Mouse (Mus musculus): ENCODE measurements around the gene Syt15.
"Not testable (repeated sequence)": the region's sequence is repeated elsewhere in the genome, so short reads cannot be mapped to it uniquely, and the experiment has no call there.

Syt15 gene

GRCm38 (mm10) chr14:34227981-34228380 lies 8.6 kb downstream of the Syt15 start:
- DNase-seq (ENCODE audit: extremely low read depth, low read depth): no peak

DNA sequence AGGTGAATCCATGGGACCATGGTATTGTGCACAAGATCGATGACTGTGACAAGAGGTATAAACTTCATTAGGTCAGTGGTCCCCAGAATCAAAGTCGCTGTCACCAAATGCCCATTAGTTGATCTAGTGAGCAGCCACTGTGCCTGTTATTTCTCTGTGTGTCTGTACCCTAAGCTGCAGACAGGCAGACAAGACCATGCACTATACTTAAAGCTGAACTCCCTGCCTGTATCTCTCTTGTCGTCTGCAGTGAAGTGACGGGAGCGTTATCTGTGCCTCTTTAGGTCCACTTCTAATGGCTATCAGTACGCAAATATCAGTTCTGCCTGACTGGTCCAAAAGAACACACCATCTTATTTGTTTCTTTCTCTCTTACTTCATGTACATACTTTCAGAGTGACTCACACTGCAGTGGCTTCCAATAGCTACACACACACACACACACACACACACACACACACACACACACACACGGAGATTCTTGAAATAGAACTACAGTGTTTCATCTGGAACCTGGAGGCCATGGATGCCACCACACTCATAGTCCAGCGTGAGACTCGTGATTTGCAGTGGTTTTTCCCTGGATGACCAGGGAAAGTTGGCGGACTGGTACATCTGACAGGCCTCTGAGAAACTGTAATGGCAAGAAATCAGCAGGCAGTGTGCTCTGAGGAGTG lies 9.6 kb downstream of the Syt15 start:
- no peak for DNase-seq (ENCODE audit: extremely low read depth, low read depth)

GRCm38 (mm10) chr14:34232340-34232739 lies 12.9 kb downstream of the Syt15 start:
- no peak for DNase-seq (ENCODE audit: extremely low read depth, low read depth)

DNA sequence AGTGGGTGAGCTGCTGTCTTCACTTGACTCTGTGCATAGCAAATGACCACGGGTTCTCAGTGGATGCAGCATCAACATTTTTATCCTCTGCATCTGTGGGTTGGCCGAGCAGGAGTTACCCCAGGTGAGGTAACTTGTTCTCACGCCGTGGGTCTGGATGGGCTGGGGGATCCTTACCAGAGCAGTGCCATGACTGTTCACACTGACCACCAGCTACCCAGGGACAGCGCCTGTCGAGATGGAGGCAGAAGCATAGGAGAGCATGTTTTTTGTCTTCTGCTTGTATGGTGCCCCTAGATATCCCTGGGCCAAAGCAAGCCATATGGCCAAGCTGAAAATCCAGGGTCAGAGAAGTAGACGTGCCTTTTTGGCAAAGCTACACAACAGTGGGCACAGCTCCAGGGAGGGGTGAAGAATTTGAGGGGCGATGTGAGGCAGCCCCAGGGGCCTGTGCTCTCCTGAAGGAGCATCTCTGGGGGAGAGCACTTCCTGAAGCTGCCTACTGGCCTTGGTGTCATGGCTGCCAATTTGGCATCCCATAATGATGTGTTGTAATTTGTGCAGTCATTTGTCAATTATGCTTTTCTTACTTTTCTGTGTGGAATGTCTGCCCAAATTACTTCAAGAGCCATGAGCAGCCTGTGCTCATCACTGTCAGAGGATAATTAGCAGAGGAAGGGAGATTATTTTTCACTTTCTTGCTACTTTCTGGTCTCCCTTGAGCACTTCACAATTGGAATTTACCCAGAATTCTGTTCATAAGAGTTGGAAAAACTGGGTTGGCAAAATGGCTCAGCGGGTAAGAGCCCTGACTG lies 13.7 kb downstream of the Syt15 start:
- DNase-seq (ENCODE audit: extremely low read depth, low read depth): no peak

- no peak for DNase-seq (ENCODE audit: extremely low read depth, low read depth)
Measured at GRCm38 (mm10) chr14:34233846-34234245, 14.5 kb downstream of the Syt15 start.

DNA sequence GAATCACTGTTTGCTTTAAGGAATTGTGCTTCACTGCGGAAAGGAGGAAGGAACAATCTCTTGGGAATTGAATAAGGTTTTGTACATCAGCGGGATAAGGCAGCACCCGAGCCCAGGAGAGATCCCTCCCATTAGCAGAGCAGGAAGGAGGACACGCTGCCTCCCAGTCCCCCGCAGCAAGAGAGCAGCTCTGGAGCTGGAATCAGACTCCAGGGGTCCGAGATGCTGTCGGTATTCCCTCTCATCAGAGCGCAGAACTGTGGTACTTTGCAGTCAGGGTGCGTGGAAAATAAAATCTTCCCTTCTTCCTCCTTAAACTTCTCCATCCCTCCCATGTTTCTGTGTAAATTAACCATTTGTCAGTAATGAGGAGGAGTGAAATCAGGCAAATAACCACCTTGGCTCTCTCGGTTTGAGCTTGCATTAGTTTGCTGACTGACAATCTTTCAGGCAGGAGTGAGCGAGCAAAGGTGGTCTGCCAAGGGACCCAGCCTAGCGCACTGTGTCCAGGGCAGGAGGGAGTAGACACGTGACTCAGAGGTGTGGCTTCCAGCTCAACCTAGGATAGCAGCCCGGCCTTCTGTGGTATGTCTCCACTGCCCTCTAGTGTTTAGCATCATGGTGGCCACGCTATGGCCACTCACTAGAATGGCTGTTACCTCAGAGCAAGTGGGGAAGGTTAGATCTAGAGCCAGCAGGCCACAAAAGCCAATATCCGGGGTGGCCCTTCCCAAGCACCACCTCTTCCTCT lies 15.4 kb downstream of the Syt15 start:
- DNase-seq (ENCODE audit: extremely low read depth, low read depth): peak; percentile 39

- DNase-seq (ENCODE audit: extremely low read depth, low read depth): peak; percentile 52
Measured at GRCm38 (mm10) chr14:34240263-34240662, 20.9 kb downstream of the Syt15 start.

DNA sequence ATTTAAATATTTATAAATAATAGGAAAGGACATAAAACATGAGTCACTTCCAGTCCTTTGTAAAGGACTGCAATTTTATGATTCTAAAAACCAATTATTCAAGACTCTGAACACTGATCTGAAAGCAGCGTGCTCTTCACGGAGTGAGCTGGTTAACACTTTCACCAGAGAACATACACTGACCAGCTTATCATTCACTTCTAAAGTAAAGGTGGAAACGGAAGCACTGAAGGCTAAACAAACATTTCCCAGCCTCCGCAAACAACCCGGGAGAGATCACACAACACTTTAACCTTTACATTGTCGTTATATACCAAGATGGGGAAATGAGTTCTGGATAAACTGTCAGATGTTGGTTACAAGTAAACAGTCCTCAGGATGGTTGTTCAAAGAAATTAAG lies 21.3 kb downstream of the Syt15 start:
- no peak for DNase-seq (ENCODE audit: extremely low read depth, low read depth)

- no peak for DNase-seq (ENCODE audit: extremely low read depth, low read depth)
Measured at GRCm38 (mm10) chr14:34252470-34253145, 33.2 kb downstream of the Syt15 start.

GRCm38 (mm10) chr14:34253261-34253660 lies 33.9 kb downstream of the Syt15 start:
- no peak for DNase-seq (ENCODE audit: extremely low read depth, low read depth)

DNA sequence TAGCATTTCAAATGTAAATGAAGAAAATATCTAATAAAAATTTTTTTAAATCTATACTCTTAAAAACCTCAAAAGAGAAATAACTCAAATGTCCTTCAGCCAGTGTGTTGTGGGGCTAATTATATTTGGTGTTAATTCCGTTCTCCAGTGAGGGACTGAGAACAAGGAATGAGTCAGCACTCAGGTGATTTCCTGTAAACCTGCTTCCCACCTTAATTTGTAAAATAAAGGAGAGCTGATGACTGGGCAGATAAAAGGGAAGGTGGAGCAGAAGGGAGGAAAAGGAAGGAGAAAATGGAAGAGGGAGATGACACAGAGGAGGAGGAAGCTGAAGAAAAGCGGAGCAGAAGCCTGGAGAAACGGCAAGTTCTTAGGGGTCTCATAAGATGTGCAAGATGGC lies 39.1 kb downstream of the Syt15 start:
- DNase-seq (ENCODE audit: extremely low read depth, low read depth): not testable (repeated sequence)

- DNase-seq (ENCODE audit: extremely low read depth, low read depth): no peak
Measured at GRCm38 (mm10) chr14:34268046-34268445, 48.7 kb downstream of the Syt15 start.

DNA sequence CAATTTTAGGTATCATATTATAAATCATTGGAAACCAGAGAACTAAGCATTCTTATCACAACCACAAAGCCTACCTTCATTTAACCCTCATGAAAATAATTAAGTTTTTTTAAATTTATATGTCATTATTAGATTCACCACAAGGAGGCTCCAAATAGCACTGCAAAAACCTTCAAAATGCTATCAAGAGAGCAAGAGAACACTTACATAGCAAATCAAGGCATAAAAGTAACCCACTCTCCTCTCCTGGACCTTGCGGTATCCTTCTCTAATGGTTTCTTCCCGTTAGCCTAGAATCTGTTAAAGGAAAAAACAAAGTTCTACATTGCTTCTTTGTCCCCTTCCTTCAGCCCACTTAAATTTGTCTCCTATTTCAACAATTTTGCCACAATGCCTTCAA lies 53.9 kb downstream of the Syt15 start:
- peak; percentile 16 for DNase-seq (ENCODE audit: extremely low read depth, low read depth)

- DNase-seq (ENCODE audit: extremely low read depth, low read depth): no peak
Measured at GRCm38 (mm10) chr14:34274141-34274540, 54.7 kb downstream of the Syt15 start.

- no peak for DNase-seq (ENCODE audit: extremely low read depth, low read depth)
Measured at GRCm38 (mm10) chr14:34275225-34275624, 55.8 kb downstream of the Syt15 start.

DNA sequence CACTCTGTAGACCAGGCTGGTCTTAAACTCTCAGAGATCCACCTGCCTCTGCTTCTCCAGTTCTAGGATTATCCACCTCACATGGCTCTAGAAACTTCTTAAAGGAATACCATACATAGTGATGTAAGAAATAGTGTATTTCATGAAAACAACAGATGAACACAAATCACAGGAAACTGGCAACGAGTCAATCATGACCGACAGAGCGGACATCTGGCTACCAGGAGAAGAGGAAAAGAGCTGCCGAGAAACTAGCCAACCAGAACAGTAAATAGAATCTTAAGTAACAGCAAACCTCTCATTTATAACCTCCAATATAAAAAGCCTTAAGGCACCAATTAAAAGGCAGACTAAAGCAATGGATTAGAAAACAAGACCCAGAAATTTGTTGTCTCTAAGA lies 60.3 kb downstream of the Syt15 start:
- DNase-seq (ENCODE audit: extremely low read depth, low read depth): no peak

Data from MEL-GATA-1-ER (cell line).